Mouse (Mus musculus) heart, embryonic 12.5 days (tissue): ENCODE data around the gene Olfr1230. TPM values are rescaled to one million over a fixed set of nuclear protein-coding genes. Genes with fewer than 3 reads are reported as not detected.

Source experiments
- ATAC-seq: fragments of 200-750 bp; cut with Nextera tagmentation; 2 replicates; pipeline ENCODE4 v1.8.0; 2017; ENCODE audit warnings: moderate TSS enrichment, moderate library complexity; ENCODE audit not compliant: insufficient number of reproducible peaks, low FRiP score
- H3K27ac ChIP-seq: fragments of 300-500 bp; sonication (generic); 2 replicates; pipeline ENCODE4 v1.5.1; 2016; ENCODE audit warnings: mild to moderate bottlenecking, moderate library complexity; ENCODE audit not compliant: poor library complexity, severe bottlenecking
- H3K27me3 ChIP-seq: fragments of 300-500 bp; sonication (generic); replicated peaks from 2 replicates; pipeline ENCODE4 v1.6.1; 2016; ENCODE audit warnings: mild to moderate bottlenecking, moderate library complexity
- H3K36me3 ChIP-seq: fragments of 300-500 bp; sonication (generic); 2 replicates; pipeline ENCODE4 v1.6.1; 2016; ENCODE audit warnings: mild to moderate bottlenecking, moderate library complexity
- H3K4me1 ChIP-seq: fragments of 300-500 bp; sonication (generic); replicated peaks from 2 replicates; pipeline ENCODE4 v1.6.1; 2016; ENCODE audit warnings: mild to moderate bottlenecking
- H3K4me2 ChIP-seq: fragments of 300-500 bp; sonication (generic); 2 replicates; pipeline ENCODE4 v1.6.1; 2016; ENCODE audit warnings: mild to moderate bottlenecking, moderate library complexity
- H3K4me3 ChIP-seq: fragments of 300-500 bp; sonication (generic); 2 replicates; pipeline ENCODE4 v1.5.1; 2016; ENCODE audit warnings: mild to moderate bottlenecking
- H3K9ac ChIP-seq: fragments of 300-500 bp; sonication (generic); 2 replicates; pipeline ENCODE4 v1.6.1; 2016; ENCODE audit warnings: mild to moderate bottlenecking, moderate library complexity
- H3K9me3 ChIP-seq: fragments of 300-500 bp; sonication (generic); replicated peaks from 2 replicates; pipeline ENCODE4 v1.6.1; 2016; ENCODE audit warnings: mild to moderate bottlenecking, moderate library complexity
- WGBS: fragments of 180-500 bp; shearing (Covaris S2); methylation state at CpG from one replicate; pipeline ENCODE4 v1.1.7; 2016; 5-methylcytosine and 5-hydroxymethylcytosine counted together
- polyA plus RNA-seq: library from polyadenylated mRNA; unstranded; fragments of >200 nt; fragmentation: Nextera tagmentation; extraction: Ambion mirVana; gene quantifications from 2 replicates; pipeline ENCODE4 v1.2.1, GENCODE M21; 2016

Gene Olfr1230
- polyA plus RNA-seq: not detected in 2 replicates

DNA sequence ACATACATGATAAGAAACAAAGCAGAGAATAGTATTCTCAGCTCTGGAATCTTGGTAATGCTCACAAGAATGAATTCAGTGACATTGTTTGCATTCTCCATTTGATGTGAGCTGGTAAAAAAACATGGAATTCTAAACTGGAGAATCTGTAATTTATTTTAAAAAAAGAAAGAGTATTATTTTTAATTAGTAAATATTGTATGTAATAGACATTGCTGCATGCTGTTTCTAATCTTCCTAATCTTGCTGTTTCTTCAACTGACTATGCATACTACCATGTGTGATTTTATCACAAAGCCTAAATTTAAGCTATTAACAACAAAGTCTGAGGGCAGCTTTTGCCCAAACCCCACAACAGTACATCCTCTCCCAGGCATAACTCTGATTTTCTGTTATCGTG, at the start of gene Olfr1230:
Gene Olfr1230 (minus strand): TSS at position 101 of the 400 bp plus-strand sequence.
- WGBS: 86% methylated on average over 1 of the region's 1 CpGs
- H3K9me3 ChIP-seq: no peaks in the 10 kb centered on the region
- H3K4me2 ChIP-seq: no peak within 1 kb of the TSS
- no peaks in the 10 kb centered on the region for H3K4me1 ChIP-seq
- H3K9ac ChIP-seq: no peak within 1 kb of the TSS
- H3K4me3 ChIP-seq: no peak within 1 kb of the TSS
- H3K27me3 ChIP-seq: no peaks in the 10 kb centered on the region
- H3K36me3 ChIP-seq: no peaks in the 10 kb centered on the region
- no peak within 1 kb of the TSS for H3K27ac ChIP-seq
- no peak for ATAC-seq

DNA sequence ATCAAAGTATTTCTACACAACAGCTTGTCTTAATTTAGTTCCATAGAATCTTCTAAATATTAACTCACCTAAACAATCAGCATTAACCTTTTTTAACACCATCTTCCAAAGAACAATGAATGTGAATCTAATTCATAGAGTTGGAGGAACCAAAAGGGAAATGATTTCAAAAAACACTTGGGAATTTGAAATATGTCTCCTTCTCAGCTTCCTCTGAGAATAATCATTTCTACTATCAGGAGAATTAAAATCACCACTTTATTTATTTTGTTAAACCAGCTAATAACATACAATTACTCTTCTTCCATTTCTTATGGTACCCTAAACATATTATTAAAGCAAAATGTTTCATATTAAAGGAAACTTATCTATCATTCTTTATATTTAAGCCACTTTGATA, 45.2 kb upstream of the Olfr1230 start, which contains the start of gene Olfr1233:
Gene Olfr1233 (minus strand): TSS at position 101 of the 400 bp plus-strand sequence.
- Histone ChIP-seq H3K27ac (no peak within 1 kb of the TSS), H3K9me3 (no peaks in the 10 kb centered on the region), H3K4me1 (no peaks in the 10 kb centered on the region), H3K4me3 (no peak within 1 kb of the TSS), H3K4me2 (no peak within 1 kb of the TSS), H3K27me3 (no peaks in the 10 kb centered on the region), H3K36me3 (no peaks in the 10 kb centered on the region), H3K9ac (no peak within 1 kb of the TSS)
- no peak for ATAC-seq

DNA sequence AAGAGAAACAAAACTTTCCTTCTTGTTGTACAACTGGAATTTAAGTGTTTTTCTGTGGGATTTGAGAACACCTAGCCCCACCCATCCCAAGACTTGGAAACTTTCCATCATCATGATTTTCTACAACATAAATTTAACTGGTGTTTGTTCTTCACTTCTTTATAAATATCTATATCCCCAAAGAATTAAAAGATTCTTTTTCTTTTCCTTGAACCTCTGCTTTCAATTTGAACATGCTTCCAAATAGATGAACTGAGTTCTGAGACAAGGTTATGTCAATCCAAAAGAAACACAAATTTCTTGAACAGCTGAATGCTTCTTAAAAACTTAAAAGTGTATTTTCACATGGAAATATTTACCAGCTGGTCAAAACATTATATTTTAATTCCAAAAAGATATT, 32.5 kb upstream of the Olfr1230 start, which contains the start of gene Olfr1232:
Gene Olfr1232 (minus strand): TSS at position 101 of the 400 bp plus-strand sequence.
- ATAC-seq: no peak
- H3K4me2 ChIP-seq: no peak within 1 kb of the TSS
- H3K36me3 ChIP-seq: no peaks in the 10 kb centered on the region
- H3K27ac ChIP-seq: no peak within 1 kb of the TSS
- H3K27me3 ChIP-seq: no peaks in the 10 kb centered on the region
- no peaks in the 10 kb centered on the region for H3K9me3 ChIP-seq
- no peak within 1 kb of the TSS for H3K4me3 ChIP-seq
- no peaks in the 10 kb centered on the region for H3K4me1 ChIP-seq
- no peak within 1 kb of the TSS for H3K9ac ChIP-seq

DNA sequence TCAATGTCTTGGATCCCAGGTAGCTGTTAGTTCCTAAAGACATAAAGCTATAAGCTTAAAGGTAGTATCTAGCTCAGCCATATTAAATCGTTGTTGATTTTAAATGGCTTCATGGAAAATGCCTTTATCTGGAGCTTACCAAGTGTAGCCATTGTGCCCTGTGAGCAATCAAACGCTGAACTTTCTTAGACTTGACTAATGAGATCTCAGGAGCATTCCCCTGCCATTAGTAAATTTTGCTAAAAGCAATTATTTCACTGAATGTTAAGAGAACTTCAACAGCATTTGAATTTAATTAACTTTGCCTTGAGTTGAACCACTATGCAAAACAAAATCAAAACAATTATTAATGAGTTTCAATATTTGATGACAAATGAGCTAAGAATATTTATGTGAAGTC, 9.9 kb upstream of the Olfr1230 start, which contains the start of gene Olfr1231:
Gene Olfr1231 (minus strand): TSS at position 101 of the 400 bp plus-strand sequence.
- no peak within 1 kb of the TSS for H3K9ac ChIP-seq
- no peaks in the 10 kb centered on the region for H3K9me3 ChIP-seq
- H3K27ac ChIP-seq: no peak within 1 kb of the TSS
- no peak for ATAC-seq
- no peaks in the 10 kb centered on the region for H3K4me1 ChIP-seq
- 56% methylated on average over 2 of the region's 2 CpGs for whole genome bisulfite sequencing
- no peak within 1 kb of the TSS for H3K4me3 ChIP-seq
- no peaks in the 10 kb centered on the region for H3K36me3 ChIP-seq
- H3K27me3 ChIP-seq: no peaks in the 10 kb centered on the region
- no peak within 1 kb of the TSS for H3K4me2 ChIP-seq

DNA sequence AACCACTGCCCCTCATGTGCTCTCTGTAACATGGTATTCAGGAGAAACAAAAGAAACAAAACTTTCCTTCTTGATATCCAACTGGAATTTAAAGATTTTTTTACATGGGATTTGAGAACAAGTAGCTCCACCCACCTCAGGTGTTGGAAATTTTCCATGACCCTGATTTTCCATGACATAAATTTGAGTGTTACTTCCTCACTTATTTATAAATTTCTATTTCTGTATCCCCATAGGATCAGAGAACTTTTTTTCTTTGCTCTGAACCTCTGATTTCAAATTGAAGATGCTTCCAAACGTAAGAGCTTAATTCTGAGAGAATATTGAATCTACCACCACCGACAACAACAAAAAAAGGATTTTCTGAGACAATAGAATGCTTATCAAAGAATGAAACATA, 9.2 kb downstream of the Olfr1230 start, which contains the start of gene Olfr1229:
Gene Olfr1229 (minus strand): TSS at position 101 of the 400 bp plus-strand sequence.
- no peak within 1 kb of the TSS for H3K4me3 ChIP-seq
- H3K9me3 ChIP-seq: no peaks in the 10 kb centered on the region
- H3K9ac ChIP-seq: no peak within 1 kb of the TSS
- ATAC-seq: no peak
- no peak within 1 kb of the TSS for H3K4me2 ChIP-seq
- H3K4me1 ChIP-seq: no peaks in the 10 kb centered on the region
- H3K27ac ChIP-seq: no peak within 1 kb of the TSS
- H3K27me3 ChIP-seq: no peaks in the 10 kb centered on the region
- WGBS: 75% methylated on average over 2 of the region's 2 CpGs
- no peaks in the 10 kb centered on the region for H3K36me3 ChIP-seq

DNA sequence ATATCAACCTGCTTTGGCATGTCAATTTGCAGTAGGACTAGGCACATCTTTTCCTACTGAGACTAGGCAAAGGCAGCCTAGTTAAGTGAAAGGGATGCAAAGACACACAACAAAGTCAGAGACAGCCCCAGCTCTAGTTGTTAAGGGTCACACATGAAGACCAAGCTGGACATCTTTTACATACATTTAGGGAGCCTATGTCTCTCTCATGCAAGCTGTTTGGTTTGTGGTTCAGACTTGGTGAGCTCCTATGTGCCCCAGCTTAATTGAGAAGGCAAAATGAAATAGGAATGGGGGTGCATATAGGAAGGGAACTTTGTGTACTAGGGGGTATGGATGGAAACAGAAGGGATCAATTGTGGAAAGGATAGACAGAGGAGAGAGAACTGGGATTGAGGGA, 43.1 kb downstream of the Olfr1230 start, which contains the start of gene Olfr1228:
Gene Olfr1228 (minus strand): TSS at position 101 of the 400 bp plus-strand sequence.
- H3K4me3 ChIP-seq: no peak within 1 kb of the TSS
- H3K9ac ChIP-seq: no peak within 1 kb of the TSS
- no peaks in the 10 kb centered on the region for H3K9me3 ChIP-seq
- H3K27me3 ChIP-seq: no peaks in the 10 kb centered on the region
- H3K4me1 ChIP-seq: no peaks in the 10 kb centered on the region
- H3K36me3 ChIP-seq: no peaks in the 10 kb centered on the region
- H3K4me2 ChIP-seq: no peak within 1 kb of the TSS
- H3K27ac ChIP-seq: no peak within 1 kb of the TSS
- ATAC-seq: no peak

Other genes starting within 250 kb of the Olfr1230 start
- not detected in 2 replicates for gene Olfr1218, start 236.1 kb downstream of the Olfr1230 start, polyA plus RNA-seq
- not detected in 2 replicates for gene Olfr1219, start 213.8 kb downstream of the Olfr1230 start, polyA plus RNA-seq
- gene Olfr1220, start 190.4 kb downstream of the Olfr1230 start, polyA plus RNA-seq: not detected in 2 replicates
- not detected in 2 replicates for gene Olfr1221, start 180.0 kb downstream of the Olfr1230 start, polyA plus RNA-seq
- not detected in 2 replicates for gene Olfr1222, start 164.2 kb downstream of the Olfr1230 start, polyA plus RNA-seq
- not detected in 2 replicates for gene Olfr1223, start 145.7 kb downstream of the Olfr1230 start, polyA plus RNA-seq
- not detected in 2 replicates for gene Olfr1224-ps1, start 133.2 kb downstream of the Olfr1230 start, polyA plus RNA-seq
- not detected in 2 replicates for gene Olfr1225, start 122.6 kb downstream of the Olfr1230 start, polyA plus RNA-seq
- gene Olfr1226, start 97.2 kb downstream of the Olfr1230 start, polyA plus RNA-seq: not detected in 2 replicates
- not detected in 2 replicates for gene Olfr1228, start 43.2 kb downstream of the Olfr1230 start, polyA plus RNA-seq
- not detected in 2 replicates for gene Olfr1229, start 9.3 kb downstream of the Olfr1230 start, polyA plus RNA-seq
- gene Olfr1231, start 9.8 kb upstream of the Olfr1230 start, polyA plus RNA-seq: not detected in 2 replicates
- gene Olfr1232, start 32.4 kb upstream of the Olfr1230 start, polyA plus RNA-seq: not detected in 2 replicates
- gene Olfr1233, start 45.1 kb upstream of the Olfr1230 start, polyA plus RNA-seq: not detected in 2 replicates
- not detected in 2 replicates for gene Olfr1234, start 67.6 kb upstream of the Olfr1230 start, polyA plus RNA-seq
- not detected in 2 replicates for gene Olfr1238, start 112.4 kb upstream of the Olfr1230 start, polyA plus RNA-seq
- not detected in 2 replicates for gene Olfr1239, start 123.1 kb upstream of the Olfr1230 start, polyA plus RNA-seq
- gene Olfr1240, start 145.7 kb upstream of the Olfr1230 start, polyA plus RNA-seq: not detected in 2 replicates
- gene Olfr1241, start 189.9 kb upstream of the Olfr1230 start, polyA plus RNA-seq: not detected in 2 replicates
- gene Olfr1242, start 201.1 kb upstream of the Olfr1230 start, polyA plus RNA-seq: not detected in 2 replicates
- not detected in 2 replicates for gene Olfr1243, start 234.2 kb upstream of the Olfr1230 start, polyA plus RNA-seq